Mouse (Mus musculus): ENCODE results near the gene Zfpm1. TPM values are rescaled to one million over a fixed set of nuclear protein-coding genes. Genes with fewer than 3 reads are reported as not detected.

The Zfpm1 gene
- polyA plus RNA-seq, 1 experiment from 2014 or later, result 28.4 TPM

DNA sequence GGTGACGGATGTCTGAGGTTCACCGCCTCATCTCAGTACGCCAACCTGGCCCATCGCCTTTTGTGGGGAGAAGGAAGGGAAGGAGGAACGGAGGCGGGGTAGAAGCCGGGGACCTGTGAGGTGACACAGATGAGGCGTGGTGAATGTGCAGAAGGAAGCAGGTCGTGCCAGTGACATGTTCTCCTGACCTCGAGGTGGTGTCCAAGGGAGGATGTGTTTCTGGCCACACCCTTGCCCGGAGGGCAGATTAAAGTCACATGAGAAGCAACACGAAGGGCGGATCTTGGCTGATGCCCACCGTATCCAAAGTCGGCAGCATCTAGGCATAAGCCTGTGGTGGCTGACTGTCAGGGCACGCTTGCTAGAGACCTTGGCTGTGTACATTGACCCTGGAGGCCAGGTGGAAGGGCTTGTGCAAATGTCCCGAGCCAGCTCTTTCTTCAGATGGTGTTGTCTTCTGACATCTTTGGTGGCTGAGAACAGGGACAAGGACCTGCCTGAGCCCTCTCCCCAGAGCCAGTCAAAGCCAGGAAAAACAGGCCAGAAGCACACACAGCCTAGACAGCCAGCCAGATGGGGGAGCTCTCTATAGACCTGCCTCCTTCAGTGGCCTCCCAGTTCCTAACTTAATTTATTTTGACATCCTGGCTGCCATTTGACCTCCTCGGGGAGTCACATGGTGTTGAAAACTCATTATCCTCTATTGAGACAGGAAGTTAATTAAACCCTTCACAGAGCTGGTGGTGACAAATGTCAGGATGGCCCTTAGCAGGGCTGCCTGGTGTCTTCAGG is 4.5 kb upstream of the Zfpm1 start:
- H3K9me3 ChIP-seq (replicated peaks), result no peaks in the 10 kb centered on the region
- 71% methylated on average over 18 of the region's 18 CpGs for WGBS (ENCODE audit: insufficient replicate concordance)
- H3K27me3 ChIP-seq (replicated peaks), result no peaks in the 10 kb centered on the region
- ATAC-seq, result no peak
- no peak overlapping the region for H3K4me2 ChIP-seq
- peak overlapping the region; percentile 28 for H3K9ac ChIP-seq
- H3K36me3 ChIP-seq, result no peaks in the 10 kb centered on the region
- H3K4me1 ChIP-seq, result peaks cover 87% of the 10 kb centered on the region
- H3K27ac ChIP-seq, result peak overlapping the region; percentile 78
- no peak overlapping the region for H3K4me3 ChIP-seq

DNA sequence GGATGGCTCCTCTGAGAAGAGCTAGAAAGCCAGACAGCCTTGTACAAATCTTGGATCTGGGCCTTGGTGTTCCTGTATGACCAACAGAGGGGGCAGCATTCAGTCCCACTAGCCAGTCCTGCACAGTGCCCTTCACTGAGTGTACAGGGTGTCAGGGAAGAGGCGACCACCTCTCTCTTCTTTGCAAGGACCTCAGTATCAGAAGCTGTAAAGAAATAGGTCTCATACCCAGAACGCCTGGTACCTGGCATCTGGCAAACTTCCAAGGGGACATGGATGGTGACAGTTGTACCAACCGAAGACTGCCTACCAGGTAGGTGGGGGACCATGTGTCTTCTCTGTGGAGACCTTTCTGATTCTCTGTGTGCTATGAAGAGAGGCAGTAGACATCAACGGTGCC is 1.8 kb upstream of the Zfpm1 start:
- Histone ChIP-seq H3K4me1 (peaks cover 70% of the 10 kb centered on the region), H3K9ac (peak overlapping the region; percentile 59), H3K27ac (peak overlapping the region; percentile 97; the same call in 1 of the 2 replicates), H3K9me3 (replicated peaks) (no peaks in the 10 kb centered on the region), H3K4me2 (peak overlapping the region; percentile 85), H3K36me3 (peaks cover 7% of the 10 kb centered on the region; the same call in 1 of the 2 replicates), H3K4me3 (peak overlapping the region; percentile 96), H3K27me3 (replicated peaks) (no peaks in the 10 kb centered on the region)
- WGBS (ENCODE audit: insufficient replicate concordance), result 60% methylated on average over 4 of the region's 4 CpGs
- no peak for ATAC-seq

DNA sequence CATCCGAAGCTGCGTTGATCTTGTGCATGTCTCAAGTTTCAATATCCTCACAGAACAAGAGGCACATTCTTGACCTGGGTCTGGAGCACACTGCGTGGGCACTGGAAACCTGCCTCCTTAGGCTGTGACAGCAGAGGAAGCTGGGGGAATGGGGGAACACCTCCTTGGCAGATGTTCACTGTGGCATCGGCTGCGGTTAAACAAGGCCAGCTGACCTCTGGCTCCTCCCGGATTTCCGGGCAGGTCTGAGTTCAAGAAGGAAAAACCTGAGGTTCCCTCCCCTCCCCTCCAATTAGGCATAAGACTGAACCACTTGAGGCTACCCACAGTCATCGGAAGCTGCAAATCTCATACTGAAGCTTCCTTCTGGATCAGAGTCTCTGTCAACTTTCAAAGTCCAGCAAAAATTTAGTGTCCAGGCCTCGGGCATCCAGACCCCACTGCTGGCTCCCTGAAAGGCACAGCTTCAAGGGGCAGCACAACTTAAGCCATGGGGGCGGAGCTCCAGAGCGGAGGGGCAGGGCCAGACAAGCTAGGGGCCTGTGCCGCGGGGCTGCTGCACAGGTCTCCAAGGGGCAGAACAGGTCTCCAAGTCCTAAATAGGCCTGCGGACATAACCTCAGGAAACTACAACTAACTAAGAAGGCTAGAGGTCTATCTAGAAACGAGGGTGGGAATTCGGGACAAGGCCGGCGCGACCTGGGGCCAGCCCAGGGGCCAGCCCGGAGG is 1.2 kb upstream of the Zfpm1 start:
- 8% methylated on average over 20 of the region's 20 CpGs for WGBS (ENCODE audit: insufficient replicate concordance)
- Histone ChIP-seq H3K27ac (peak overlapping the region; percentile 97), H3K36me3 (peaks cover 11% of the 10 kb centered on the region; the same call in 1 of the 2 replicates), H3K9me3 (replicated peaks) (no peaks in the 10 kb centered on the region), H3K4me3 (peak overlapping the region; percentile 96), H3K4me2 (peak overlapping the region; percentile 85), H3K27me3 (replicated peaks) (no peaks in the 10 kb centered on the region), H3K4me1 (peaks cover 70% of the 10 kb centered on the region), H3K9ac (peak overlapping the region; percentile 59)
- ATAC-seq, result peak; percentile 54

DNA sequence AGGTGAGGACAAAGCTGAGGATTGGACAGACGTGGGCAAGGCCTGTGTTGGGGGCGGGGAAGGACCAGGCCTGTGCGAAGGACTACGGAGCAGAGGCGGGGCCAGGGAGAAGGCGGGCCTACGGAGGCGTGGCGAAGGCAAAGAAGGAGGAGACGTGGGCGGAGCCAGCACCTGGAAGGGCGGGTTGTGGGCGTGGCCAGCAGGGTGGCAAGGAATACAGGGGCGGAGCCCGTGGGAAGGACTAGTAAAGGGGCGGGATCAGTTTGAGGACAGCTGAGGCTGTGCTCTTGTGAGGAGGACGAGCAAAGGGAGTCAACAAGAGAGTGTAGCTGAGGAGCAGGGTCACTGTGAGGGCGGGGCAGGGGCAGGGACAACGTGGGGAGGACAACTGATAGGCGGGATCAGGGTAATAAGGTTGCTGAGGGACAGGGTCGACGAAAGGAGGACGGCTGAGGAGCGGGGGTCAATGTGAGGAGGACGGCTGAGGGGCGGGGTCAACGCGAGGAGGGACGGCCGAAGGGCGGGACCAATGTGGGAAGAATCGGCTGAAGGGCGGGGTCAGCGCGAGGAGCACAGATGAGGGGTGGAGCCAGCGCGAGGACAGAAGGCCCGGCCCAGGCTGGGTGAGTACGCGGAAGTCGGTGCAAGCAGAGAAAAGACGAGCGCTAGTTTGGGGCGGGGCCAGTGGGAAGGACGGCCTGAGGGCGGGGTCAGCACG is 465 bp upstream of the Zfpm1 start:
- Histone ChIP-seq H3K4me1 (peaks cover 70% of the 10 kb centered on the region), H3K4me3 (peak overlapping the region; percentile 96), H3K36me3 (peaks cover 19% of the 10 kb centered on the region), H3K27ac (peak overlapping the region; percentile 97), H3K27me3 (replicated peaks) (no peaks in the 10 kb centered on the region), H3K9ac (peak overlapping the region; percentile 68), H3K9me3 (replicated peaks) (no peaks in the 10 kb centered on the region), H3K4me2 (peak overlapping the region; percentile 85)
- WGBS (ENCODE audit: insufficient replicate concordance), result under 1% methylated on average over 47 of the region's 47 CpGs
- ATAC-seq, result peak; percentile 82

DNA sequence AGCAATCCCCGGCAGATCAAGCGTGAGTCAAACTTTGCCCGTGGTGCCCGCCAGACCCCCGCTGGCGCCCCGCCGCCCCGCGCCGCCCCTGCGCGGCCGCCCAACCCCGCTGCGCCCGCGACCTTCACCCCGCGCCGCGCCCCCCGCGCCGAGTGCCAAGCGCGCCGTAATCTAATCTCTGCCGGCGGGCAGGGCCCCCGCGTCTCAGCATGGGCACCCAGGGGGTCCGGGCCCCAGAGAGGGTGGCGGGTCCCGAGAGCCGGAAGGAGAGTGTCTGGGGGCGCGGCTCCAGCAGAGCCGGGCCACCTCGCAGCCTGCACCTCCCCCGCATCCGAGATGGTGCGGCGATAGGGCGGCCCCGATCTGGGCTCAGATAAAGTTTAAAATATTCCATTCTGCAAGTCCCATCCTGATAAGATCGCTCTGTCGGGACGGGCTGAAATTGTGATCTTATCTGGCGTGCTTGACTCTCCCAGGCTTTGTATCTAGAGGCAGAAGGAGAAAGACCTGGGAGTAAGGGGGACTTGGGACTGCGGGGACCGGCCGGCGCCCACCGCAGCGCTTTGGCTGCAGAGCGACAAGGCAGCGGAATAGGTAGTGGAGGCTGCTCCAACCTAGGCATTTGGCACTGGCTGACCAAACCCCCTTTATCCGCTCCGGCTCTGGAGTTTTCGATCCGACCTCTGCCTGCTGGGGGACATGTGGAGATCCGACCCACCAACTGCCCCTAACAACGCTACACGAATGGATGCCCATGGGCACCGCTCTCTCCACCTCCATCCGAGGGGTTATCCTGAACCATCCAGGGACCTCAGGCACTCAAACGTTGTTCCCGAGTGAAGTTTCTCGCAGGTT is 787 bp downstream of the Zfpm1 start:
- WGBS (ENCODE audit: insufficient replicate concordance), result under 1% methylated on average over 70 of the region's 70 CpGs
- Histone ChIP-seq H3K9me3 (replicated peaks) (no peaks in the 10 kb centered on the region), H3K4me3 (peak overlapping the region; percentile 96), H3K9ac (peak overlapping the region; percentile 98), H3K27me3 (replicated peaks) (no peaks in the 10 kb centered on the region), H3K4me2 (peak overlapping the region; percentile 97), H3K36me3 (peaks cover 31% of the 10 kb centered on the region), H3K4me1 (peaks cover 70% of the 10 kb centered on the region), H3K27ac (peak overlapping the region; percentile 97)
- ATAC-seq, result no peak

DNA sequence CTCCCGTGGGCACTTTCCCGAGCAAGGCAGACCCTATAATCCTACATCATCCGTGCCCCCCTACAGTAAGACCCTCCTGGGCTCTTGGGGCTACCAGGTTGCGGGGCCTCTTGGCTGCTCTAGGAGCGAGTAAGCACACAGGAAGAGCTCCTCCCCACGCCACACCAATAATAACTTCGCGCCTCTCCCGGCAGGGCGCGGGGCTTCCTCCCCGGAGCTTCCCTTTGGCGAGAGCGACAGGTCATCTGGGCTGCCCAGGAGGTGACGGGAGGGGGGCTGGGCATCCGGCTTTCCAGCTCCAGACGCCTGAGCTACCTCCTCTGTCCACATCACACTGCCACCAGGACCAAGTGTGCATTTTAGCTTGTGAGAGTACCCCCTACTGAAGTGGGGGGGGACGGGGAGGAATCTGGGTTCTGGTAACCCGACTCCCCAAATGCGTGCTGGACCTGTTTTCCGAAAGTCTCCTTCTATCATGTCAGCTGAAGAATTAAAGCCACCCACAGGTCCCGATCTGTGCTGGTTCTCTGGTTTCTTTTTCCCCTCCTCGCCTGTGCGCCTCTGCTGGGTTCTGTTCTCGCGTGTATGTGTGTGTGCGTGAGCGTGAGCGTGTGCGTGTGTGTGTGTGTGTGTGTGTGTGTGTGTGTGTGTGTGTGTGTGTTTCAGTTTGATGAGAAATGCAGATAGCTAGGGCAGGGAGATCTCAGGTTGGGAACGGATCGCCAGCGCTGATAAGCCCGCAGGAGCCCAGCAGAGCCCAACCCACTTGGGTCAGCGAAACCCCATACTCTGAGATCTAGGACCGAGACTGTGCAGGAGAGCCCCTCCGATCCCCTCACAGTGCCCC is 1.6 kb downstream of the Zfpm1 start:
- ATAC-seq, result no peak
- H3K4me1 ChIP-seq, result peaks cover 70% of the 10 kb centered on the region
- peak overlapping the region; percentile 98 for H3K9ac ChIP-seq
- peaks cover 40% of the 10 kb centered on the region for H3K36me3 ChIP-seq
- peak overlapping the region; percentile 97 for H3K4me2 ChIP-seq
- H3K9me3 ChIP-seq (replicated peaks), result no peaks in the 10 kb centered on the region
- 1% methylated on average over 33 of the region's 37 CpGs for WGBS (ENCODE audit: insufficient replicate concordance)
- peak overlapping the region; percentile 96 for H3K4me3 ChIP-seq
- peak overlapping the region; percentile 97 for H3K27ac ChIP-seq
- no peaks in the 10 kb centered on the region for H3K27me3 ChIP-seq (replicated peaks)

DNA sequence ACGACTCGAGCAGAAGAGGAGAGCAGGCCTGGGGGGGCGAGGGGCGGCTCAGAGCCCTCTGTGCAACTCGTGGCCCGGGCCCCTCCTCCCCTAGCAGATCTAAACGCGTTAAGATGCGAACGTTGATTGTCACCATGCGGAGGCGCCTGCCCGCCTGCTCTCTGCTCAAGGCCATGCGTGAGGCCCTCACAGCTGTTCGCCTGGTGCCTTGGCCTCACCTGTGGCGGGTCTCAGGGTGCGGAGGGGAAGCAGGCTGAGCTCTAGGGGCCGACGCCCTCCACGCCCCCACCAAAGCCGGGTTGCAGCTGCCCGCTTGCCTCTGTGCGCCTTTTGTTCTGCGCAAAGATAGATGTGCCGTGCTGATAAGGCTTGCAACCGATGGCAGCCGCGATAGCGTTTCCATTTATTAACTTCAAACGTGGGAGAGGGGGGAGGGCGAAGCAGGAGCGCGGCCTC is 2.3 kb downstream of the Zfpm1 start:
- peak overlapping the region; percentile 96 for H3K4me3 ChIP-seq
- peaks cover 70% of the 10 kb centered on the region for H3K4me1 ChIP-seq
- no peaks in the 10 kb centered on the region for H3K9me3 ChIP-seq (replicated peaks)
- peak overlapping the region; percentile 97 for H3K27ac ChIP-seq
- peak overlapping the region; percentile 97 for H3K4me2 ChIP-seq
- under 1% methylated on average over 33 of the region's 33 CpGs for WGBS (ENCODE audit: insufficient replicate concordance)
- H3K36me3 ChIP-seq, result peaks cover 46% of the 10 kb centered on the region
- peak overlapping the region; percentile 98 for H3K9ac ChIP-seq
- no peaks in the 10 kb centered on the region for H3K27me3 ChIP-seq (replicated peaks)
- ATAC-seq, result no peak

DNA sequence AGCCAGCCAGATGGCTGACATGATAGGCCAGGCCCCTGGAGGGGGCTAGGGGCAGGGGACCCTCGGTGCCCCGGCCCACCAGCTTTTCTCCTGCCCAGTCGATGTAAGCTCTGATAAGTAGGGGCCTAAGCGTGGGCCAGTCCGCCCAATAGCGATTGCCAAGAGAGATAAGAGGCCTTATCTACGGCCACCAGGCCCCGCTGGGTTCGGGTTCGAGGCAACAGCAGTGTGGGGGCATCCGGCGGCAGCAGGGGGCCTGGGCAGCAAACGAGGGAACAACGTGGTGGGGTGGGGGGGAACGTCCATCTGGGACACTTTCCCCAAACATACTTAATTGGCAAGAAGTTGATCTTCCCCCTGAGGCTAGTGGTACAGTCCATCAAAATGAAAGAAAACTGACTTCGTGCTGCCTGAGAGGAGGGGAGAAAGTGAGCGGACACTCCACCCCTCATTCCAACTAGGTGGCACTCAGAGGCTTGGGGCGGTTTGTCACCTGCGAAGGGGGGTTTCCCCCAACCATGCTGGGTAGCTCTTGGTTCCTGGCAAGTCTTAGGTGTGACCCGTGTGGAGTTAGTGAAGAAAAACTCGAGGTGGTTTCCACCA is 2.8 kb downstream of the Zfpm1 start:
- Histone ChIP-seq H3K36me3 (peaks cover 51% of the 10 kb centered on the region), H3K9me3 (replicated peaks) (no peaks in the 10 kb centered on the region), H3K4me1 (peaks cover 70% of the 10 kb centered on the region), H3K9ac (peak overlapping the region; percentile 98), H3K4me2 (peak overlapping the region; percentile 97), H3K4me3 (peak overlapping the region; percentile 96), H3K27me3 (replicated peaks) (no peaks in the 10 kb centered on the region), H3K27ac (peak overlapping the region; percentile 97)
- under 1% methylated on average over 21 of the region's 21 CpGs for WGBS (ENCODE audit: insufficient replicate concordance)
- ATAC-seq, result no peak

DNA sequence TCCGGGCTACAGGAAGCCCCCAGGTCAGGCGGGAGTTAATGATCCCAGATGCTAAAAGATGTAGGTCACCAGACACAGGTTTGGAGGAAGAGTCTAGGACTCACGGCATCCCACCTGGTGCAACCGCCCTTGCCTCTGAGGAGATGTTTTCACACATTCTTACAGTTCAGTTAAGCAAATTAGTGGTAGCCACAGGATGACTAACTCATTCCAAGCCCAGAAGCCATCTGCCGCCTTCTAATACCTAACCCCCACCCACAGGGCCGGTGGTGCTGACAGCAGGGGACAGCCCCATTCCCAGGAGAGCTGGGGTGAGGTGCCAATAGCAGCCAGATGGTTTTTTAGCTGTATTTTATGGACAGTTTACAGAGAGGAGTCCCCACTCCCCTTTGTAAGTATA is 3.8 kb downstream of the Zfpm1 start:
- H3K4me2 ChIP-seq, result peak overlapping the region; percentile 97
- no peaks in the 10 kb centered on the region for H3K9me3 ChIP-seq (replicated peaks)
- WGBS (ENCODE audit: insufficient replicate concordance), result 27% methylated on average over 6 of the region's 6 CpGs
- no peaks in the 10 kb centered on the region for H3K27me3 ChIP-seq (replicated peaks)
- ATAC-seq, result no peak
- H3K4me1 ChIP-seq, result peaks cover 70% of the 10 kb centered on the region
- H3K9ac ChIP-seq, result peak overlapping the region; percentile 98
- H3K27ac ChIP-seq, result peak overlapping the region; percentile 97
- H3K36me3 ChIP-seq, result peaks cover 61% of the 10 kb centered on the region
- peak overlapping the region; percentile 96 for H3K4me3 ChIP-seq

DNA sequence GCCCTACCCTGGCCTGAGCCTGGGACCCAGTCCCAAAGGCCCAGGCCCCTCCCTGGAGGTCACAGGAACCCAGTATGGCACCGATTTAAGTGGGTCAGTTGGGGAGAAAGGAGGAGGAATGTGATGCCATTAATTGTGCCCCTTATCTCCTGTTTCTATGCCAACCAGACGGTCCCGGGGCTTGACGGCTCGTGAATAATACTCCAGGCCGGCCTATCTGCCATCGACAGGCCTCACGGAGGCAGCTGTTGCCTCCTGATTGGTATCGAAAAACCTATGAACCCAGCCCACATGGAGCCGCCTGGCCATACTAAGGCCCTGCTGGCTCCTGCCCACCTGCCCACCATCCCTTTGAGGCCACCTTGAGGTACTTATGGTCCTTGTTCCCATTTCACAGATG is 5.0 kb downstream of the Zfpm1 start:
- peak overlapping the region; percentile 97 for H3K4me2 ChIP-seq
- peak; percentile 75 for ATAC-seq
- 17% methylated on average over 10 of the region's 10 CpGs for WGBS (ENCODE audit: insufficient replicate concordance)
- peaks cover 78% of the 10 kb centered on the region for H3K4me1 ChIP-seq
- H3K9me3 ChIP-seq (replicated peaks), result no peaks in the 10 kb centered on the region
- H3K4me3 ChIP-seq, result peak overlapping the region; percentile 96
- peak overlapping the region; percentile 98 for H3K9ac ChIP-seq
- peak overlapping the region; percentile 97 for H3K27ac ChIP-seq
- H3K27me3 ChIP-seq (replicated peaks), result no peaks in the 10 kb centered on the region
- peaks cover 73% of the 10 kb centered on the region for H3K36me3 ChIP-seq

Data from liver, embryonic 12.5 days (tissue).